Mouse (Mus musculus) small intestine, adult 2 months (tissue): ENCODE data around the gene Acod1.

Experiments
- CTCF ChIP-seq: fragments of 200-500 bp; IDR thresholded peaks from 2 replicates; pipeline ENCODE4 v1.5.1; 2012; ENCODE audit warnings: low read depth, mild to moderate bottlenecking, control low read depth, inconsistent platforms, low read length, moderate library complexity, mixed read lengths; ENCODE audit not compliant: insufficient replicate concordance, insufficient read length; ENCODE audit errors: extremely low read depth
- POLR2A ChIP-seq: fragments of 200-500 bp; IDR thresholded peaks from 2 replicates; pipeline ENCODE4 v1.6.1; 2012; ENCODE audit warnings: low read depth, mild to moderate bottlenecking, control low read depth, inconsistent platforms, low read length, moderate library complexity

DNA sequence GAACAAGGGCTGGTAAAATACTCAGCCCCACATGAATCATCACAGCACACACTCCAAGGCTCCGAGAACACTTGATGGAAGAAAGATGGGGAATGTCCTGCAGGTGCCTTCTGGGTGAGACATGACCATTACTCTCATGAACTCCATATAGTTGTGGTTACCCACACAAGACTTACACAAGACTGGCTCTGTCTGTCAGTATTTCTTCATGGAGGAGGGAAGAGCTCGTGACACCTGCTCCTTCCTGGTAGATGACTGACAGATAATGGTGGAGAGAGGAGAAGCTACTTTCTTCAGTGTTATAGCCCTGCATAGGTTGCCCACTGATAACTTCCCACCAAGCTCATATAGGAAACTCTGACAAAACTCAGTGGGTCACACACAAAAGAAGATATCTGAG is 17.6 kb upstream of the Acod1 start:
- TF ChIP-seq CTCF, result no peak
- TF ChIP-seq POLR2A, result no peak
